Mouse (Mus musculus) liver, embryonic 14.5 days (tissue): ENCODE data around the gene Irf1. TPM values are rescaled to one million over a fixed set of nuclear protein-coding genes. Genes with fewer than 3 reads are reported as not detected.

Source experiments
- ATAC-seq: fragments of 200-750 bp; cut with Nextera tagmentation; 2 replicates; pipeline ENCODE4 v1.8.0; 2017; ENCODE audit warnings: moderate number of reproducible peaks, mild to moderate bottlenecking, moderate library complexity; ENCODE audit not compliant: insufficient read depth
- DNase-seq, 3 experiments: peaks; one replicate each; pipeline ENCODE4 v3.0.0-alpha.2; 2012 to 2013; ENCODE audit warnings: low read depth in 3 of 3, low spot score in 3 of 3
- H3K27ac ChIP-seq: fragments of 300-500 bp; sonication (generic); 2 replicates; pipeline ENCODE4 v1.5.1; 2014; ENCODE audit warnings: moderate library complexity, mild to moderate bottlenecking, control low read depth, inconsistent platforms
- H3K27me3 ChIP-seq: fragments of 300-500 bp; sonication (generic); 2 replicates; pipeline ENCODE4 v1.6.1; 2014; ENCODE audit warnings: mild to moderate bottlenecking, low read length, moderate library complexity; ENCODE audit not compliant: control insufficient read depth, insufficient read depth
- H3K36me3 ChIP-seq: fragments of 300-500 bp; sonication (generic); replicated peaks from 2 replicates; pipeline ENCODE4 v1.6.1; 2014; ENCODE audit warnings: low read depth; ENCODE audit not compliant: control insufficient read depth, insufficient read depth
- H3K4me1 ChIP-seq, 2 experiments: fragments of 200-500 bp in 1 of 2; fragments of 300-500 bp in 1 of 2; sonication (generic) in 1 of 2; replicated peaks; 2 replicates each; pipeline ENCODE4 v1.6.1; 2012 to 2014; ENCODE audit warnings: antibody characterized with exemption in 1 of 2, inconsistent platforms in 1 of 2, low read length in 1 of 2; ENCODE audit not compliant: control insufficient read depth in 2 of 2, insufficient read depth in 2 of 2
- H3K4me2 ChIP-seq: fragments of 300-500 bp; sonication (generic); 2 replicates; pipeline ENCODE4 v1.6.1; 2014; ENCODE audit warnings: low read depth, mild to moderate bottlenecking, control low read depth, moderate library complexity
- H3K4me3 ChIP-seq, 2 experiments: fragments of 200-500 bp in 1 of 2; fragments of 300-500 bp in 1 of 2; sonication (generic) in 1 of 2; 2 replicates each; pipeline ENCODE4 v1.5.1; 2012 to 2014; ENCODE audit warnings: low read depth in 2 of 2, low read length in 2 of 2, mild to moderate bottlenecking in 2 of 2, control low read depth in 1 of 2, inconsistent platforms in 1 of 2, moderate library complexity in 1 of 2; ENCODE audit not compliant: insufficient read depth in 1 of 2
- H3K9ac ChIP-seq: fragments of 300-500 bp; sonication (generic); replicated peaks from 2 replicates; pipeline ENCODE4 v1.6.1; 2014; ENCODE audit warnings: mild to moderate bottlenecking, control low read depth, moderate library complexity
- H3K9me3 ChIP-seq: fragments of 300-500 bp; sonication (generic); 2 replicates; pipeline ENCODE4 v1.6.1; 2016; ENCODE audit warnings: low read length, mixed read lengths; ENCODE audit not compliant: control insufficient read depth
- CTCF ChIP-seq: IDR thresholded peaks from 2 replicates; pipeline ENCODE4 v1.5.1; 2016; ENCODE audit warnings: antibody characterized with exemption, low read depth, control low read depth
- EP300 ChIP-seq: IDR thresholded peaks from 2 replicates; pipeline ENCODE4 v1.6.1; 2016; ENCODE audit warnings: antibody characterized with exemption, low read depth
- WGBS: fragments of 180-500 bp; shearing (Covaris S2); extraction: QIAGEN DNeasy Blood & Tissue Kit; methylation state at CpG from one replicate; pipeline ENCODE4 v1.1.7; 2014; ENCODE audit not compliant: insufficient replicate concordance; 5-methylcytosine and 5-hydroxymethylcytosine counted together
- polyA plus RNA-seq, 2 experiments: library from polyadenylated mRNA; depleted of rRNA in 1 of 2; stranded (reverse) in 1 of 2; unstranded in 1 of 2; fragments of >200 nt; fragmentation: Nextera tagmentation in 1 of 2; extraction: Ambion mirVana in 1 of 2; gene quantifications; 2 replicates each; pipeline versions ENCODE4 v1.2.1 to v1.2.3; 2012 to 2014

Gene Irf1
- polyA plus RNA-seq, 2 experiments = 5.4 to 8.1 TPM

GRCm38 (mm10) chr11:53742353-53742752 lies 27.5 kb upstream of the Irf1 start:
- no peak for TF ChIP-seq EP300
- 43% methylated on average over 5 of the region's 5 CpGs for WGBS
- no peak overlapping the region for H3K27ac ChIP-seq
- DNase-seq = no peak
- H3K4me3 ChIP-seq = no peak overlapping the region
- H3K4me1 ChIP-seq = no peaks in the 10 kb centered on the region
- H3K9me3 ChIP-seq = no peaks in the 10 kb centered on the region
- H3K36me3 ChIP-seq = no peaks in the 10 kb centered on the region
- no peak overlapping the region for H3K9ac ChIP-seq
- no peak overlapping the region for H3K4me2 ChIP-seq
- H3K27me3 ChIP-seq = no peaks in the 10 kb centered on the region
- no peak for ATAC-seq

- ATAC-seq = no peak
These were observed 24.6 kb upstream of the Irf1 start for GRCm38 (mm10) chr11:53745260-53745659.

GRCm38 (mm10) chr11:53747985-53748384 lies 21.8 kb upstream of the Irf1 start:
- WGBS = 27% methylated on average over 9 of the region's 9 CpGs

More at GRCm38 (mm10) chr11:53745260-53745659, 24.6 kb upstream of the Irf1 start:
- no peaks in the 10 kb centered on the region for H3K9me3 ChIP-seq
- no peak overlapping the region for H3K4me3 ChIP-seq
- H3K4me2 ChIP-seq = no peak overlapping the region
- H3K36me3 ChIP-seq = no peaks in the 10 kb centered on the region
- no peak; the same call in 1 of the 2 replicates for TF ChIP-seq CTCF
- no peak for TF ChIP-seq EP300
- H3K4me1 ChIP-seq = 0 out of 4 replicates have a peak, but pooled peaks cover 0 to 2% of the 10 kb centered on the region in 2 experiments
- DNase-seq = no peak
- no peak overlapping the region for H3K27ac ChIP-seq
- no peaks in the 10 kb centered on the region for H3K27me3 ChIP-seq
- no peak overlapping the region for H3K9ac ChIP-seq
- WGBS = 53% methylated on average over 2 of the region's 2 CpGs

GRCm38 (mm10) chr11:53748614-53749013 lies 21.2 kb upstream of the Irf1 start:
- no peaks in the 10 kb centered on the region for H3K9me3 ChIP-seq
- no peak overlapping the region for H3K27ac ChIP-seq
- DNase-seq (no peak), ATAC-seq (no peak)
- TF ChIP-seq EP300 = no peak
- TF ChIP-seq CTCF = no peak
- no peaks in the 10 kb centered on the region for H3K36me3 ChIP-seq
- WGBS = 36% methylated on average over 6 of the region's 6 CpGs
- H3K4me3 ChIP-seq = no peak overlapping the region
- H3K9ac ChIP-seq = no peak overlapping the region
- 0 out of 4 replicates have a peak, but pooled peaks cover 0 to 2% of the 10 kb centered on the region in 2 experiments for H3K4me1 ChIP-seq
- H3K4me2 ChIP-seq = no peak overlapping the region
- H3K27me3 ChIP-seq = no peaks in the 10 kb centered on the region

More at GRCm38 (mm10) chr11:53747985-53748384, 21.8 kb upstream of the Irf1 start:
- Histone ChIP-seq H3K9me3 (no peaks in the 10 kb centered on the region), H3K27ac (no peak overlapping the region), H3K36me3 (no peaks in the 10 kb centered on the region), H3K4me1 (0 out of 4 replicates have a peak, but pooled peaks cover 0 to 2% of the 10 kb centered on the region in 2 experiments), H3K4me3 (no peak overlapping the region), H3K4me2 (no peak overlapping the region), H3K27me3 (no peaks in the 10 kb centered on the region), H3K9ac (no peak overlapping the region)
- TF ChIP-seq EP300 = no peak
- no peak for TF ChIP-seq CTCF
- no peak for ATAC-seq
- no peak for DNase-seq

- TF ChIP-seq CTCF (no peak), EP300 (no peak)
- ATAC-seq (no peak), DNase-seq (no peak)
- Histone ChIP-seq H3K4me1 (0 out of 4 replicates have a peak, but pooled peaks cover 0 to 2% of the 10 kb centered on the region in 2 experiments), H3K36me3 (no peaks in the 10 kb centered on the region), H3K4me3 (no peak overlapping the region), H3K9me3 (no peaks in the 10 kb centered on the region), H3K9ac (no peak overlapping the region), H3K27ac (no peak overlapping the region), H3K4me2 (no peak overlapping the region), H3K27me3 (no peaks in the 10 kb centered on the region)
- 69% methylated on average over 4 of the region's 4 CpGs for WGBS
These were observed 20.5 kb upstream of the Irf1 start for GRCm38 (mm10) chr11:53749306-53749705.
